Mouse (Mus musculus): ENCODE data around the gene Rel. TPM values are rescaled to one million over a fixed set of nuclear protein-coding genes. Genes with fewer than 3 reads are reported as not detected.
A peak's percentile ranks its signal among the peaks of the same experiment; 100 is the strongest.

Rel gene
- polyA plus RNA-seq (2012; rRNA removed) (2.1 and 2.5 TPM in 2 replicates), polyA plus RNA-seq (2014; fragmentation: Nextera tagmentation; extraction: Ambion mirVana) (1.7 and 1.8 TPM in 2 replicates)

GRCm38 (mm10) chr11:23770760-23771506, at the start of gene Rel:
Gene Rel (minus strand): TSS chr11:23770970.
- Histone ChIP-seq H3K9me3 (ENCODE audit: control insufficient read depth, low read length) (no peaks in the 10 kb centered on the region), H3K36me3 (ENCODE audit: control insufficient read depth, insufficient read depth, low read length) (no peaks in the 10 kb centered on the region), H3K4me1 (ENCODE audit: control insufficient read depth, insufficient read depth, low read length) (no peaks in the 10 kb centered on the region), H3K27ac (replicated peaks; ENCODE audit: low read depth, low read length) (peak within 1 kb of the TSS; percentile 89), H3K4me2 (replicated peaks; ENCODE audit: low read depth, low read length, severe bottlenecking) (peak within 1 kb of the TSS; percentile 79), H3K4me3 (replicated peaks; ENCODE audit: low read length) (peak within 1 kb of the TSS; percentile 81), H3K9ac (ENCODE audit: low read depth, low read length, severe bottlenecking) (peak within 1 kb of the TSS; percentile 77), H3K27me3 (ENCODE audit: control insufficient read depth, insufficient read depth, low read length) (peaks cover 5% of the 10 kb centered on the region; the same call in 1 of the 2 replicates)
- TF ChIP-seq POLR2A (IDR thresholded peaks at IDR 0.05; ENCODE audit: borderline replicate concordance, extremely low read depth, insufficient read depth, insufficient read length), result 0 out of 2 replicates have a peak, but pooled peaks have one; percentile 51
- 1% methylated on average over 54 of the region's 88 CpGs for WGBS
- DNase-seq (ENCODE audit: low spot score), result peak; percentile 86
- peak; percentile 94 for ATAC-seq (ENCODE audit: low FRiP score, low read depth)

GRCm38 (mm10) chr11:23818745-23819144, 48.0 kb upstream of the Rel start:
- Histone ChIP-seq H3K4me1 (ENCODE audit: control insufficient read depth, insufficient read depth, low read length) (no peaks in the 10 kb centered on the region), H3K4me3 (replicated peaks; ENCODE audit: low read length) (no peak overlapping the region), H3K36me3 (ENCODE audit: control insufficient read depth, insufficient read depth, low read length) (no peaks in the 10 kb centered on the region), H3K27me3 (ENCODE audit: control insufficient read depth, insufficient read depth, low read length) (no peaks in the 10 kb centered on the region), H3K9me3 (ENCODE audit: control insufficient read depth, low read length) (no peaks in the 10 kb centered on the region), H3K27ac (replicated peaks; ENCODE audit: low read depth, low read length) (no peak overlapping the region), H3K4me2 (replicated peaks; ENCODE audit: low read depth, low read length, severe bottlenecking) (no peak overlapping the region), H3K9ac (ENCODE audit: low read depth, low read length, severe bottlenecking) (no peak overlapping the region)
- 77% methylated on average over 1 of the region's 1 CpGs for WGBS
- DNase-seq (ENCODE audit: low spot score) (no peak), ATAC-seq (ENCODE audit: low FRiP score, low read depth) (no peak)
- no peak for TF ChIP-seq POLR2A (IDR thresholded peaks at IDR 0.05; ENCODE audit: borderline replicate concordance, extremely low read depth, insufficient read depth, insufficient read length)

- Histone ChIP-seq H3K27me3 (ENCODE audit: control insufficient read depth, insufficient read depth, low read length) (no peaks in the 10 kb centered on the region), H3K27ac (replicated peaks; ENCODE audit: low read depth, low read length) (no peak overlapping the region), H3K36me3 (ENCODE audit: control insufficient read depth, insufficient read depth, low read length) (no peaks in the 10 kb centered on the region), H3K9me3 (ENCODE audit: control insufficient read depth, low read length) (no peaks in the 10 kb centered on the region), H3K9ac (ENCODE audit: low read depth, low read length, severe bottlenecking) (no peak overlapping the region), H3K4me2 (replicated peaks; ENCODE audit: low read depth, low read length, severe bottlenecking) (no peak overlapping the region), H3K4me1 (ENCODE audit: control insufficient read depth, insufficient read depth, low read length) (no peaks in the 10 kb centered on the region), H3K4me3 (replicated peaks; ENCODE audit: low read length) (no peak overlapping the region)
- ATAC-seq (ENCODE audit: low FRiP score, low read depth) (no peak), DNase-seq (ENCODE audit: low spot score) (no peak)
- no peak for TF ChIP-seq POLR2A (IDR thresholded peaks at IDR 0.05; ENCODE audit: borderline replicate concordance, extremely low read depth, insufficient read depth, insufficient read length)
- 56% methylated on average over 2 of the region's 2 CpGs for WGBS
Observed at GRCm38 (mm10) chr11:23810741-23811140, 40.0 kb upstream of the Rel start.

- DNase-seq (ENCODE audit: low spot score) (no peak), ATAC-seq (ENCODE audit: low FRiP score, low read depth) (no peak)
- WGBS, result 55% methylated on average over 3 of the region's 3 CpGs
- Histone ChIP-seq H3K9me3 (ENCODE audit: control insufficient read depth, low read length) (no peaks in the 10 kb centered on the region), H3K36me3 (ENCODE audit: control insufficient read depth, insufficient read depth, low read length) (no peaks in the 10 kb centered on the region), H3K4me1 (ENCODE audit: control insufficient read depth, insufficient read depth, low read length) (no peaks in the 10 kb centered on the region), H3K4me2 (replicated peaks; ENCODE audit: low read depth, low read length, severe bottlenecking) (no peak overlapping the region), H3K9ac (ENCODE audit: low read depth, low read length, severe bottlenecking) (no peak overlapping the region), H3K4me3 (replicated peaks; ENCODE audit: low read length) (no peak overlapping the region), H3K27me3 (ENCODE audit: control insufficient read depth, insufficient read depth, low read length) (no peaks in the 10 kb centered on the region), H3K27ac (replicated peaks; ENCODE audit: low read depth, low read length) (no peak overlapping the region)
- no peak for TF ChIP-seq POLR2A (IDR thresholded peaks at IDR 0.05; ENCODE audit: borderline replicate concordance, extremely low read depth, insufficient read depth, insufficient read length)
Observed at GRCm38 (mm10) chr11:23805716-23806115, 34.9 kb upstream of the Rel start.

- no peak overlapping the region for H3K4me3 ChIP-seq (replicated peaks; ENCODE audit: low read length)
- H3K27ac ChIP-seq (replicated peaks; ENCODE audit: low read depth, low read length), result no peak overlapping the region
- H3K27me3 ChIP-seq (ENCODE audit: control insufficient read depth, insufficient read depth, low read length), result no peaks in the 10 kb centered on the region
- H3K9me3 ChIP-seq (ENCODE audit: control insufficient read depth, low read length), result no peaks in the 10 kb centered on the region
- DNase-seq (ENCODE audit: low spot score) (no peak), ATAC-seq (ENCODE audit: low FRiP score, low read depth) (no peak)
- H3K4me1 ChIP-seq (ENCODE audit: control insufficient read depth, insufficient read depth, low read length), result no peaks in the 10 kb centered on the region
- no peak overlapping the region for H3K9ac ChIP-seq (ENCODE audit: low read depth, low read length, severe bottlenecking)
- H3K36me3 ChIP-seq (ENCODE audit: control insufficient read depth, insufficient read depth, low read length), result no peaks in the 10 kb centered on the region
- H3K4me2 ChIP-seq (replicated peaks; ENCODE audit: low read depth, low read length, severe bottlenecking), result no peak overlapping the region
- 74% methylated on average over 7 of the region's 7 CpGs for WGBS
- no peak for TF ChIP-seq POLR2A (IDR thresholded peaks at IDR 0.05; ENCODE audit: borderline replicate concordance, extremely low read depth, insufficient read depth, insufficient read length)
Observed at GRCm38 (mm10) chr11:23803136-23803535, 32.4 kb upstream of the Rel start.
